Mouse (Mus musculus) 416B (cell line): Measurements from ENCODE around the gene Nt5dc2.
A peak's percentile ranks its signal among the peaks of the same experiment; 100 is the strongest.

Source experiments
- DNase-seq: peaks from one replicate; pipeline ENCODE4 v3.0.0; 2011; ENCODE audit warnings: low read depth

Nt5dc2 gene

GRCm38 (mm10) chr14:31130236-31131220, at the start of gene Nt5dc2:
Gene Nt5dc2, plus strand, starts transcription at chr14:31131053.
- DNase-seq = peak; percentile 82

- peak; percentile 50 for DNase-seq
These were observed 49.7 kb upstream of the Nt5dc2 start for GRCm38 (mm10) chr14:31081147-31081546.

- DNase-seq = no peak
These were observed 43.4 kb upstream of the Nt5dc2 start for GRCm38 (mm10) chr14:31087433-31087832.

GRCm38 (mm10) chr14:31088515-31088914, 42.3 kb upstream of the Nt5dc2 start:
- peak; percentile 44 for DNase-seq

GRCm38 (mm10) chr14:31089918-31090317, 40.9 kb upstream of the Nt5dc2 start:
- peak; percentile 88 for DNase-seq

- no peak for DNase-seq
These were observed 25.7 kb upstream of the Nt5dc2 start for GRCm38 (mm10) chr14:31105156-31105555.

GRCm38 (mm10) chr14:31110613-31111012, 20.2 kb upstream of the Nt5dc2 start:
- DNase-seq = no peak

GRCm38 (mm10) chr14:31112187-31112586, 18.7 kb upstream of the Nt5dc2 start:
- DNase-seq = no peak

- DNase-seq = no peak
These were observed 16.8 kb upstream of the Nt5dc2 start for GRCm38 (mm10) chr14:31114011-31114410.

- no peak for DNase-seq
These were observed 15.3 kb upstream of the Nt5dc2 start for GRCm38 (mm10) chr14:31115522-31115921.

- DNase-seq = peak; percentile 39
These were observed 5.5 kb upstream of the Nt5dc2 start for GRCm38 (mm10) chr14:31125106-31126075.

- no peak for DNase-seq
These were observed 4.0 kb upstream of the Nt5dc2 start for GRCm38 (mm10) chr14:31126826-31127225.

- DNase-seq = peak; percentile 85
These were observed 2.6 kb upstream of the Nt5dc2 start for GRCm38 (mm10) chr14:31128101-31128825.

GRCm38 (mm10) chr14:31128826-31129219, 2.0 kb upstream of the Nt5dc2 start, which contains the start of gene Smim4:
Gene Smim4, minus strand, starts transcription at chr14:31128956.
- peak; percentile 99 for DNase-seq

GRCm38 (mm10) chr14:31129326-31130235, 1.3 kb upstream of the Nt5dc2 start:
- DNase-seq = no peak

- peak; percentile 59 for DNase-seq
These were observed 494 bp downstream of the Nt5dc2 start for GRCm38 (mm10) chr14:31131272-31131821.

GRCm38 (mm10) chr14:31132031-31132430, 1.2 kb downstream of the Nt5dc2 start:
- DNase-seq = peak; percentile 82

GRCm38 (mm10) chr14:31132491-31132975, 1.7 kb downstream of the Nt5dc2 start:
- DNase-seq = no peak

- no peak for DNase-seq
These were observed 2.3 kb downstream of the Nt5dc2 start for GRCm38 (mm10) chr14:31133023-31133665.
